Mouse (Mus musculus) hindbrain, embryonic 10.5 days (tissue): Measurements from ENCODE around the gene Ppp1r12c. TPM values are rescaled to one million over a fixed set of nuclear protein-coding genes. Genes with fewer than 3 reads are reported as not detected.
A peak's percentile ranks its signal among the peaks of the same experiment; 100 is the strongest.
"Not testable (repeated sequence)": the region's sequence is repeated elsewhere in the genome, so short reads cannot be mapped to it uniquely, and the experiment has no call there.

ENCODE experiments used
- DNase-seq: peaks from one replicate; pipeline ENCODE4 v3.0.0-alpha.2; 2017; ENCODE audit warnings: low spot score
- H3K27ac ChIP-seq: fragments of 300-500 bp; sonication (generic); 2 replicates; pipeline ENCODE4 v1.5.1; 2016; ENCODE audit warnings: mild to moderate bottlenecking, moderate library complexity
- H3K27me3 ChIP-seq: fragments of 300-500 bp; sonication (generic); 2 replicates; pipeline ENCODE4 v1.6.1; 2016; ENCODE audit warnings: mild to moderate bottlenecking; ENCODE audit not compliant: poor library complexity, insufficient read depth, severe bottlenecking
- H3K36me3 ChIP-seq: fragments of 300-500 bp; sonication (generic); 2 replicates; pipeline ENCODE4 v1.6.1; 2016; ENCODE audit warnings: mild to moderate bottlenecking, moderate library complexity
- H3K4me1 ChIP-seq: fragments of 300-500 bp; sonication (generic); replicated peaks from 2 replicates; pipeline ENCODE4 v1.6.1; 2016; ENCODE audit warnings: mild to moderate bottlenecking
- H3K4me3 ChIP-seq: fragments of 300-500 bp; sonication (generic); 2 replicates; pipeline ENCODE4 v1.5.1; 2016; ENCODE audit warnings: mild to moderate bottlenecking, moderate library complexity
- H3K9me3 ChIP-seq: fragments of 300-500 bp; sonication (generic); 2 replicates; pipeline ENCODE4 v1.6.1; 2016; ENCODE audit warnings: mild to moderate bottlenecking, moderate library complexity
- WGBS: fragments of 180-500 bp; shearing (Covaris S2); methylation state at CpG from one replicate; pipeline ENCODE4 v1.1.7; 2016; 5-methylcytosine and 5-hydroxymethylcytosine counted together
- polyA plus RNA-seq: library from polyadenylated mRNA; unstranded; fragments of >200 nt; fragmentation: Nextera tagmentation; extraction: Ambion mirVana; gene quantifications from 2 replicates; pipeline ENCODE4 v1.2.1, GENCODE M21; 2016

Gene Ppp1r12c
- 40.8 and 45.8 TPM in 2 replicates for polyA plus RNA-seq

GRCm38 (mm10) chr7:4501558-4502397 lies at the start of gene Ppp1r12c:
Gene Ppp1r12c (minus strand): TSS chr7:4501680.
- peak within 1 kb of the TSS; percentile 96 for H3K27ac ChIP-seq
- H3K4me3 ChIP-seq = peak within 1 kb of the TSS; percentile 95
- 1% methylated on average over 62 of the region's 62 CpGs for WGBS
- H3K36me3 ChIP-seq = peaks cover 17% of the 10 kb centered on the region
- no peaks in the 10 kb centered on the region for H3K9me3 ChIP-seq
- DNase-seq = peak; percentile 93
- H3K4me1 ChIP-seq = peaks cover 54% of the 10 kb centered on the region
- no peaks in the 10 kb centered on the region for H3K27me3 ChIP-seq

- Histone ChIP-seq H3K4me1 (peaks cover 22% of the 10 kb centered on the region), H3K27me3 (peaks cover 18% of the 10 kb centered on the region; the same call in 1 of the 2 replicates), H3K27ac (peak within 1 kb of the TSS; percentile 87), H3K36me3 (no peaks in the 10 kb centered on the region), H3K9me3 (no peaks in the 10 kb centered on the region), H3K4me3 (peak within 1 kb of the TSS; percentile 56)
- peak; percentile 50 for DNase-seq
- WGBS = 9% methylated on average over 33 of the region's 33 CpGs
Measured at GRCm38 (mm10) chr7:4547221-4547641, 45.8 kb upstream of the Ppp1r12c start, which contains the start of gene Syt5. Gene Syt5 (minus strand): TSS chr7:4547541.

- no peaks in the 10 kb centered on the region for H3K9me3 ChIP-seq
- peak overlapping the region; percentile 87 for H3K27ac ChIP-seq
- H3K36me3 ChIP-seq = peaks cover under 1% of the 10 kb centered on the region; the same call in 1 of the 2 replicates
- peaks cover 22% of the 10 kb centered on the region for H3K4me1 ChIP-seq
- DNase-seq = peak; percentile 92
- peaks cover 18% of the 10 kb centered on the region; the same call in 1 of the 2 replicates for H3K27me3 ChIP-seq
- WGBS = 2% methylated on average over 26 of the region's 26 CpGs
- peak overlapping the region; percentile 56 for H3K4me3 ChIP-seq
Measured at GRCm38 (mm10) chr7:4546591-4547131, 45.2 kb upstream of the Ppp1r12c start.

GRCm38 (mm10) chr7:4546050-4546449 lies 44.6 kb upstream of the Ppp1r12c start:
- H3K9me3 ChIP-seq = no peaks in the 10 kb centered on the region
- DNase-seq = no peak
- WGBS = 72% methylated on average over 15 of the region's 15 CpGs
- peak overlapping the region; percentile 87 for H3K27ac ChIP-seq
- peaks cover 5% of the 10 kb centered on the region; the same call in 1 of the 2 replicates for H3K36me3 ChIP-seq
- H3K4me1 ChIP-seq = peaks cover 22% of the 10 kb centered on the region
- H3K27me3 ChIP-seq = peaks cover 16% of the 10 kb centered on the region; the same call in 1 of the 2 replicates
- H3K4me3 ChIP-seq = peak overlapping the region; percentile 56

- H3K4me3 ChIP-seq = no peak overlapping the region
- no peaks in the 10 kb centered on the region for H3K9me3 ChIP-seq
- H3K4me1 ChIP-seq = peaks cover 16% of the 10 kb centered on the region
- DNase-seq = no peak
- H3K27ac ChIP-seq = no peak overlapping the region
- H3K36me3 ChIP-seq = peaks cover 5% of the 10 kb centered on the region; the same call in 1 of the 2 replicates
- H3K27me3 ChIP-seq = no peaks in the 10 kb centered on the region
- WGBS = 44% methylated on average over 17 of the region's 17 CpGs
Measured at GRCm38 (mm10) chr7:4542013-4542412, 40.5 kb upstream of the Ppp1r12c start.

- peaks cover 10% of the 10 kb centered on the region for H3K4me1 ChIP-seq
Measured at GRCm38 (mm10) chr7:4541344-4541743, 39.9 kb upstream of the Ppp1r12c start.

GRCm38 (mm10) chr7:4539019-4539418 lies 37.5 kb upstream of the Ppp1r12c start:
- WGBS = 80% methylated on average over 2 of the region's 2 CpGs
- H3K9me3 ChIP-seq = no peaks in the 10 kb centered on the region
- H3K27ac ChIP-seq = no peak overlapping the region
- no peak overlapping the region for H3K4me3 ChIP-seq
- no peaks in the 10 kb centered on the region for H3K4me1 ChIP-seq
- DNase-seq = no peak
- H3K27me3 ChIP-seq = no peaks in the 10 kb centered on the region
- peaks cover 5% of the 10 kb centered on the region; the same call in 1 of the 2 replicates for H3K36me3 ChIP-seq

More at GRCm38 (mm10) chr7:4541344-4541743, 39.9 kb upstream of the Ppp1r12c start:
- Histone ChIP-seq H3K27me3 (no peaks in the 10 kb centered on the region), H3K27ac (no peak overlapping the region), H3K9me3 (no peaks in the 10 kb centered on the region), H3K36me3 (peaks cover 5% of the 10 kb centered on the region; the same call in 1 of the 2 replicates), H3K4me3 (no peak overlapping the region)
- WGBS = 66% methylated on average over 5 of the region's 5 CpGs
- no peak for DNase-seq

- WGBS = 52% methylated on average over 4 of the region's 4 CpGs
- Histone ChIP-seq H3K4me1 (peaks cover 7% of the 10 kb centered on the region), H3K27me3 (no peaks in the 10 kb centered on the region), H3K4me3 (no peak overlapping the region), H3K36me3 (peaks cover 5% of the 10 kb centered on the region; the same call in 1 of the 2 replicates), H3K27ac (no peak overlapping the region), H3K9me3 (no peaks in the 10 kb centered on the region)
- no peak for DNase-seq
Measured at GRCm38 (mm10) chr7:4537181-4537580, 35.7 kb upstream of the Ppp1r12c start.

GRCm38 (mm10) chr7:4536369-4536768 lies 34.9 kb upstream of the Ppp1r12c start:
- no peak for DNase-seq
- Histone ChIP-seq H3K4me1 (peaks cover 15% of the 10 kb centered on the region), H3K4me3 (no peak overlapping the region), H3K27ac (no peak overlapping the region), H3K36me3 (peaks cover 1% of the 10 kb centered on the region; the same call in 1 of the 2 replicates), H3K9me3 (no peaks in the 10 kb centered on the region), H3K27me3 (no peaks in the 10 kb centered on the region)
- WGBS = 80% methylated on average over 4 of the region's 4 CpGs

GRCm38 (mm10) chr7:4532005-4532729 lies 30.7 kb upstream of the Ppp1r12c start, which contains the start of gene Dnaaf3:
Gene Dnaaf3 (minus strand): TSS chr7:4532453.
- 3% methylated on average over 28 of the region's 28 CpGs for WGBS
- peak within 1 kb of the TSS; percentile 59 for H3K4me3 ChIP-seq
- peak; percentile 89 for DNase-seq
- H3K36me3 ChIP-seq = no peaks in the 10 kb centered on the region
- H3K9me3 ChIP-seq = no peaks in the 10 kb centered on the region
- peaks cover 36% of the 10 kb centered on the region for H3K27me3 ChIP-seq
- H3K27ac ChIP-seq = peak within 1 kb of the TSS; percentile 67
- H3K4me1 ChIP-seq = peaks cover 23% of the 10 kb centered on the region

- not testable (repeated sequence) for H3K36me3 ChIP-seq, DNase-seq, H3K27ac ChIP-seq, H3K4me3 ChIP-seq, H3K9me3 ChIP-seq
- H3K4me1 ChIP-seq = peaks cover 38% of the 10 kb centered on the region
- peaks cover 41% of the 10 kb centered on the region for H3K27me3 ChIP-seq
- WGBS = 47% methylated on average over 8 of the region's 8 CpGs
Measured at GRCm38 (mm10) chr7:4530166-4530565, 28.7 kb upstream of the Ppp1r12c start.

GRCm38 (mm10) chr7:4527302-4527689 lies 25.8 kb upstream of the Ppp1r12c start:
- Histone ChIP-seq H3K27me3 (peaks cover 42% of the 10 kb centered on the region), H3K27ac (peak overlapping the region; percentile 85; the same call in 1 of the 2 replicates), H3K4me1 (peaks cover 33% of the 10 kb centered on the region), H3K36me3 (no peaks in the 10 kb centered on the region), H3K9me3 (no peaks in the 10 kb centered on the region), H3K4me3 (peak overlapping the region; percentile 50)
- 46% methylated on average over 18 of the region's 18 CpGs for WGBS
- DNase-seq = no peak
